Mouse (Mus musculus): Measurements from ENCODE around the gene Pik3c2a.

- no peak for TF ChIP-seq POLR2A (IDR thresholded peaks at IDR 0.05; ENCODE audit: low read depth, low read length)
- TF ChIP-seq CTCF (IDR thresholded peaks at IDR 0.05; ENCODE audit: extremely low read depth, insufficient read depth, insufficient read length, insufficient replicate concordance) = no peak
These were observed 141.5 kb downstream of the Pik3c2a start for GRCm38 (mm10) chr7:116301661-116302311.
